Mouse (Mus musculus) ES-E14 (cell line): ENCODE data around the gene Gars. TPM values are rescaled to one million over a fixed set of nuclear protein-coding genes. Genes with fewer than 3 reads are reported as not detected.

Experiments
- DNase-seq: peaks from one replicate; pipeline ENCODE4 v3.0.0-alpha.2; 2013; ENCODE audit warnings: low read depth, low spot score
- H3K27ac ChIP-seq: 2 replicates; pipeline ENCODE4 v1.5.1; 2012; ENCODE audit warnings: low read depth, mild to moderate bottlenecking, low read length, moderate library complexity, mixed read lengths; ENCODE audit not compliant: poor library complexity, insufficient read depth, severe bottlenecking
- H3K36me3 ChIP-seq: 2 replicates; pipeline ENCODE4 v1.6.1; 2012; ENCODE audit warnings: mild to moderate bottlenecking, low read length, moderate library complexity, mixed read lengths; ENCODE audit not compliant: control insufficient read depth, poor library complexity, insufficient read depth, severe bottlenecking
- H3K4me1 ChIP-seq, 2 experiments: fragments of 150-350 bp in 1 of 2; sonication (generic) in 1 of 2; 2 replicates each; pipeline ENCODE4 v1.6.1; 2012; ENCODE audit warnings: low read length in 2 of 2, mild to moderate bottlenecking in 1 of 2, mixed read lengths in 1 of 2; ENCODE audit not compliant: control insufficient read depth in 2 of 2, insufficient read depth in 2 of 2, poor library complexity in 1 of 2
- H3K4me3 ChIP-seq, 2 experiments: fragments of 150-350 bp in 1 of 2; sonication (generic) in 1 of 2; 2 replicates each; pipeline ENCODE4 v1.5.1; 2012; ENCODE audit warnings: low read length in 2 of 2, low read depth in 1 of 2, mild to moderate bottlenecking in 1 of 2, mixed read lengths in 1 of 2; ENCODE audit not compliant: insufficient read depth in 1 of 2, poor library complexity in 1 of 2, severe bottlenecking in 1 of 2
- H3K9ac ChIP-seq: 2 replicates; pipeline ENCODE4 v1.6.1; 2012; ENCODE audit warnings: low read depth, mild to moderate bottlenecking, low read length, mixed read lengths; ENCODE audit not compliant: poor library complexity, insufficient read depth, severe bottlenecking
- H3K9me3 ChIP-seq: fragments of 150-350 bp; sonication (generic); 2 replicates; pipeline ENCODE4 v1.6.1; 2012; ENCODE audit warnings: low read depth, mild to moderate bottlenecking, low read length; ENCODE audit not compliant: control insufficient read depth, insufficient read depth
- CHD2 ChIP-seq: IDR thresholded peaks from 2 replicates; pipeline ENCODE4 v1.6.1; 2014; ENCODE audit warnings: mild to moderate bottlenecking, low read depth, low read length, inconsistent platforms
- HCFC1 ChIP-seq: IDR thresholded peaks from 2 replicates; pipeline ENCODE4 v1.6.1; 2012; ENCODE audit warnings: low read length, inconsistent platforms, borderline replicate concordance; ENCODE audit not compliant: insufficient read depth
- MAFK ChIP-seq: IDR thresholded peaks from 2 replicates; pipeline ENCODE4 v1.6.1; 2014; ENCODE audit warnings: mild to moderate bottlenecking, low read depth, low read length, inconsistent platforms; ENCODE audit not compliant: insufficient read depth
- ZC3H11A ChIP-seq: IDR thresholded peaks from 2 replicates; pipeline ENCODE4 v1.6.1; 2012; ENCODE audit warnings: low read depth, mild to moderate bottlenecking, inconsistent platforms, low read length, borderline replicate concordance
- ZNF384 ChIP-seq: IDR thresholded peaks from 2 replicates; pipeline ENCODE4 v1.6.1; 2012; ENCODE audit warnings: low read depth, low read length, inconsistent platforms
- in situ Hi-C, 2 experiments: fragments of 600-800 bp; cut with MboI; formaldehyde crosslinking; loops; one replicate each; pipeline ENCODE4 v1.15.1; 2025; ENCODE audit warnings: low sequenced_read_pairs in 2 of 2, inconsistent platforms in 1 of 2; ENCODE audit not compliant: unreplicated experiment in 2 of 2
- total RNA-seq: library from RNA; depleted of rRNA; stranded (reverse); fragments of 300-350 nt; gene quantifications from 2 replicates; pipeline ENCODE4 v1.2.3, GENCODE M21; 2012

Gene Gars
- total RNA-seq, 1 experiment = 201 TPM

GRCm38 (mm10) chr6:55108358-55108757 lies 70.6 kb downstream of the Gars start:
- Histone ChIP-seq H3K36me3 (no peaks in the 10 kb centered on the region), H3K4me1 (no peaks in the 10 kb centered on the region), H3K4me3 (no peak overlapping the region), H3K9ac (no peak overlapping the region), H3K27ac (no peak overlapping the region), H3K9me3 (no peaks in the 10 kb centered on the region)
- TF ChIP-seq HCFC1 (0 out of 2 replicates have a peak, but pooled peaks have one; percentile 28), ZNF384 (no peak)
- in situ Hi-C loops = no loop called here
- peak; percentile 51 for DNase-seq

- in situ Hi-C loops = no loop called here
- H3K9ac ChIP-seq = peak overlapping the region; percentile 46
Observed at GRCm38 (mm10) chr6:55117325-55118109, 79.7 kb downstream of the Gars start.

GRCm38 (mm10) chr6:55123056-55123455 lies 85.2 kb downstream of the Gars start:
- no peaks in the 10 kb centered on the region for H3K4me1 ChIP-seq
- TF ChIP-seq ZNF384 (no peak), CHD2 (no peak), MAFK (no peak), ZC3H11A (no peak), HCFC1 (no peak)
- no peak overlapping the region for H3K4me3 ChIP-seq
- no peak overlapping the region for H3K27ac ChIP-seq
- in situ Hi-C loops = no loop called here
- no peak for DNase-seq
- no peaks in the 10 kb centered on the region for H3K36me3 ChIP-seq
- no peaks in the 10 kb centered on the region for H3K9me3 ChIP-seq
- H3K9ac ChIP-seq = no peak overlapping the region

More at GRCm38 (mm10) chr6:55117325-55118109, 79.7 kb downstream of the Gars start:
- DNase-seq = no peak
- H3K27ac ChIP-seq = no peak overlapping the region
- peak overlapping the region; percentile 77 for H3K4me3 ChIP-seq
- TF ChIP-seq HCFC1 = no peak
- no peak for TF ChIP-seq MAFK
- TF ChIP-seq ZNF384 = no peak
- no peak for TF ChIP-seq CHD2
- TF ChIP-seq ZC3H11A = no peak
- H3K36me3 ChIP-seq = no peaks in the 10 kb centered on the region
- H3K9me3 ChIP-seq = no peaks in the 10 kb centered on the region
- no peaks in the 10 kb centered on the region for H3K4me1 ChIP-seq

GRCm38 (mm10) chr6:55126576-55126975 lies 88.8 kb downstream of the Gars start:
- Histone ChIP-seq H3K36me3 (no peaks in the 10 kb centered on the region), H3K9ac (no peak overlapping the region), H3K4me3 (no peak overlapping the region), H3K27ac (no peak overlapping the region), H3K4me1 (no peaks in the 10 kb centered on the region), H3K9me3 (no peaks in the 10 kb centered on the region)
- in situ Hi-C loops = no loop called here
- no peak for DNase-seq
- TF ChIP-seq CHD2 (no peak), ZC3H11A (no peak), ZNF384 (no peak), MAFK (no peak), HCFC1 (no peak)

GRCm38 (mm10) chr6:55128391-55128790 lies 90.6 kb downstream of the Gars start:
- Histone ChIP-seq H3K9me3 (no peaks in the 10 kb centered on the region), H3K4me1 (no peaks in the 10 kb centered on the region), H3K9ac (no peak overlapping the region), H3K4me3 (no peak overlapping the region), H3K36me3 (no peaks in the 10 kb centered on the region), H3K27ac (no peak overlapping the region)
- no peak for TF ChIP-seq ZNF384
- no peak for TF ChIP-seq CHD2
- no peak for TF ChIP-seq HCFC1
- no peak for TF ChIP-seq MAFK
- no peak for TF ChIP-seq ZC3H11A
- in situ Hi-C loops = no loop called here
- no peak for DNase-seq
